Mouse (Mus musculus) hindbrain, embryonic 10.5 days (tissue): ENCODE results near the gene Pmvk. TPM values are rescaled to one million over a fixed set of nuclear protein-coding genes. Genes with fewer than 3 reads are reported as not detected.

Experiments used
- DNase-seq: peaks from one replicate; pipeline ENCODE4 v3.0.0-alpha.2; 2017; ENCODE audit warnings: low spot score
- H3K27ac ChIP-seq: fragments of 300-500 bp; sonication (generic); 2 replicates; pipeline ENCODE4 v1.5.1; 2016; ENCODE audit warnings: mild to moderate bottlenecking, moderate library complexity
- H3K27me3 ChIP-seq: fragments of 300-500 bp; sonication (generic); 2 replicates; pipeline ENCODE4 v1.6.1; 2016; ENCODE audit warnings: mild to moderate bottlenecking; ENCODE audit not compliant: poor library complexity, insufficient read depth, severe bottlenecking
- H3K36me3 ChIP-seq: fragments of 300-500 bp; sonication (generic); 2 replicates; pipeline ENCODE4 v1.6.1; 2016; ENCODE audit warnings: mild to moderate bottlenecking, moderate library complexity
- H3K4me1 ChIP-seq: fragments of 300-500 bp; sonication (generic); replicated peaks from 2 replicates; pipeline ENCODE4 v1.6.1; 2016; ENCODE audit warnings: mild to moderate bottlenecking
- H3K4me3 ChIP-seq: fragments of 300-500 bp; sonication (generic); 2 replicates; pipeline ENCODE4 v1.5.1; 2016; ENCODE audit warnings: mild to moderate bottlenecking, moderate library complexity
- H3K9me3 ChIP-seq: fragments of 300-500 bp; sonication (generic); 2 replicates; pipeline ENCODE4 v1.6.1; 2016; ENCODE audit warnings: mild to moderate bottlenecking, moderate library complexity
- WGBS: fragments of 180-500 bp; shearing (Covaris S2); methylation state at CpG from one replicate; pipeline ENCODE4 v1.1.7; 2016; 5-methylcytosine and 5-hydroxymethylcytosine counted together
- polyA plus RNA-seq: library from polyadenylated mRNA; unstranded; fragments of >200 nt; fragmentation: Nextera tagmentation; extraction: Ambion mirVana; gene quantifications from 2 replicates; pipeline ENCODE4 v1.2.1, GENCODE M21; 2016

Pmvk gene
- polyA plus RNA-seq, result 71.4 and 87.8 TPM in 2 replicates

GRCm38 (mm10) chr3:89454401-89455177 lies at the start of gene Pmvk:
TSS of gene Pmvk (plus strand) at chr3:89454541.
- no peak within 1 kb of the TSS for H3K27ac ChIP-seq
- 63% methylated on average over 10 of the region's 10 CpGs for WGBS
- H3K36me3 ChIP-seq, result no peaks in the 10 kb centered on the region

GRCm38 (mm10) chr3:89406887-89407286 lies 47.5 kb upstream of the Pmvk start:
- Histone ChIP-seq H3K27me3 (no peaks in the 10 kb centered on the region), H3K4me3 (no peak overlapping the region), H3K4me1 (peaks cover 17% of the 10 kb centered on the region), H3K36me3 (peaks cover 63% of the 10 kb centered on the region), H3K9me3 (no peaks in the 10 kb centered on the region), H3K27ac (no peak overlapping the region)
- DNase-seq, result no peak
- WGBS, result 92% methylated on average over 6 of the region's 6 CpGs

More at GRCm38 (mm10) chr3:89454401-89455177, at the start of gene Pmvk:
- peaks cover 37% of the 10 kb centered on the region for H3K4me1 ChIP-seq
- no peak for DNase-seq
- no peaks in the 10 kb centered on the region for H3K9me3 ChIP-seq
- H3K4me3 ChIP-seq, result no peak within 1 kb of the TSS
- H3K27me3 ChIP-seq, result no peaks in the 10 kb centered on the region

GRCm38 (mm10) chr3:89408448-89408847 lies 45.9 kb upstream of the Pmvk start:
- peaks cover 55% of the 10 kb centered on the region for H3K36me3 ChIP-seq
- DNase-seq, result no peak
- H3K4me3 ChIP-seq, result no peak overlapping the region
- 58% methylated on average over 16 of the region's 16 CpGs for WGBS
- H3K27ac ChIP-seq, result no peak overlapping the region
- no peaks in the 10 kb centered on the region for H3K9me3 ChIP-seq
- peaks cover 21% of the 10 kb centered on the region for H3K4me1 ChIP-seq
- no peaks in the 10 kb centered on the region for H3K27me3 ChIP-seq

- no peak overlapping the region for H3K4me3 ChIP-seq
- peaks cover 21% of the 10 kb centered on the region for H3K4me1 ChIP-seq
- no peaks in the 10 kb centered on the region for H3K9me3 ChIP-seq
- no peak for DNase-seq
- no peak overlapping the region for H3K27ac ChIP-seq
- peaks cover 57% of the 10 kb centered on the region for H3K36me3 ChIP-seq
- 90% methylated on average over 3 of the region's 3 CpGs for WGBS
- H3K27me3 ChIP-seq, result no peaks in the 10 kb centered on the region
Measured at GRCm38 (mm10) chr3:89409701-89410100, 44.6 kb upstream of the Pmvk start.

- DNase-seq, result no peak
- H3K9me3 ChIP-seq, result no peaks in the 10 kb centered on the region
- peak overlapping the region; percentile 83 for H3K27ac ChIP-seq
- peaks cover 21% of the 10 kb centered on the region for H3K4me1 ChIP-seq
- WGBS, result 81% methylated on average over 10 of the region's 10 CpGs
- peaks cover 57% of the 10 kb centered on the region for H3K36me3 ChIP-seq
- H3K27me3 ChIP-seq, result no peaks in the 10 kb centered on the region
- H3K4me3 ChIP-seq, result peak overlapping the region; percentile 66
Measured at GRCm38 (mm10) chr3:89410864-89411263, 43.5 kb upstream of the Pmvk start.

GRCm38 (mm10) chr3:89411490-89412393 lies 42.6 kb upstream of the Pmvk start, which contains the start of gene Flad1:
TSS of gene Flad1 (minus strand) at chr3:89411870.
- peaks cover 63% of the 10 kb centered on the region for H3K36me3 ChIP-seq
- peaks cover 28% of the 10 kb centered on the region for H3K4me1 ChIP-seq
- peak within 1 kb of the TSS; percentile 66 for H3K4me3 ChIP-seq
- H3K27ac ChIP-seq, result peak within 1 kb of the TSS; percentile 83
- no peaks in the 10 kb centered on the region for H3K9me3 ChIP-seq
- DNase-seq, result peak; percentile 97
- WGBS, result 6% methylated on average over 28 of the region's 28 CpGs
- no peaks in the 10 kb centered on the region for H3K27me3 ChIP-seq

GRCm38 (mm10) chr3:89416158-89416557 lies 38.2 kb upstream of the Pmvk start:
- no peaks in the 10 kb centered on the region for H3K9me3 ChIP-seq
- peaks cover 38% of the 10 kb centered on the region for H3K4me1 ChIP-seq
- H3K36me3 ChIP-seq, result peaks cover 38% of the 10 kb centered on the region
- no peak for DNase-seq
- peak overlapping the region; percentile 70; the same call in 1 of the 2 replicates for H3K4me3 ChIP-seq
- H3K27me3 ChIP-seq, result no peaks in the 10 kb centered on the region
- 96% methylated on average over 8 of the region's 8 CpGs for WGBS
- no peak overlapping the region for H3K27ac ChIP-seq

- DNase-seq, result no peak
- Histone ChIP-seq H3K36me3 (peaks cover 38% of the 10 kb centered on the region), H3K27me3 (no peaks in the 10 kb centered on the region), H3K4me3 (peak overlapping the region; percentile 70), H3K27ac (peak overlapping the region; percentile 96), H3K4me1 (peaks cover 42% of the 10 kb centered on the region), H3K9me3 (no peaks in the 10 kb centered on the region)
- WGBS, result 37% methylated on average over 2 of the region's 2 CpGs
Measured at GRCm38 (mm10) chr3:89417131-89417530, 37.2 kb upstream of the Pmvk start.

- H3K36me3 ChIP-seq, result peaks cover 37% of the 10 kb centered on the region
- H3K9me3 ChIP-seq, result no peaks in the 10 kb centered on the region
- no peaks in the 10 kb centered on the region for H3K27me3 ChIP-seq
- peaks cover 47% of the 10 kb centered on the region for H3K4me1 ChIP-seq
- no peak for DNase-seq
- peak overlapping the region; percentile 96 for H3K27ac ChIP-seq
- WGBS, result 0% methylated on average over 20 of the region's 20 CpGs
- H3K4me3 ChIP-seq, result peak overlapping the region; percentile 70
Measured at GRCm38 (mm10) chr3:89417840-89418169, 36.5 kb upstream of the Pmvk start.

GRCm38 (mm10) chr3:89418170-89418860 lies 36.0 kb upstream of the Pmvk start, which contains the start of the genes Cks1b and Shc1:
TSS of gene Cks1b (minus strand) at chr3:89418383.
TSS of gene Shc1 (plus strand) at chr3:89418443.
- peaks cover 51% of the 10 kb centered on the region for H3K4me1 ChIP-seq
- under 1% methylated on average over 39 of the region's 39 CpGs for WGBS

GRCm38 (mm10) chr3:89418861-89419250 lies 35.5 kb upstream of the Pmvk start:
- under 1% methylated on average over 16 of the region's 16 CpGs for WGBS
- Histone ChIP-seq H3K27me3 (no peaks in the 10 kb centered on the region), H3K4me3 (peak overlapping the region; percentile 70), H3K27ac (peak overlapping the region; percentile 96), H3K4me1 (peaks cover 55% of the 10 kb centered on the region), H3K36me3 (peaks cover 37% of the 10 kb centered on the region), H3K9me3 (no peaks in the 10 kb centered on the region)
- DNase-seq, result peak; percentile 83

More at GRCm38 (mm10) chr3:89418170-89418860, 36.0 kb upstream of the Pmvk start, which contains the start of the genes Cks1b and Shc1:
- Histone ChIP-seq H3K4me3 (peak within 1 kb of the TSS; percentile 70), H3K36me3 (peaks cover 36% of the 10 kb centered on the region), H3K9me3 (no peaks in the 10 kb centered on the region), H3K27me3 (no peaks in the 10 kb centered on the region), H3K27ac (peak within 1 kb of the TSS; percentile 96)
- peak; percentile 98 for DNase-seq

GRCm38 (mm10) chr3:89419571-89419970 lies 34.8 kb upstream of the Pmvk start:
- DNase-seq, result peak; percentile 51
- Histone ChIP-seq H3K4me1 (peaks cover 55% of the 10 kb centered on the region), H3K9me3 (no peaks in the 10 kb centered on the region), H3K27me3 (no peaks in the 10 kb centered on the region), H3K4me3 (peak overlapping the region; percentile 70), H3K27ac (peak overlapping the region; percentile 96), H3K36me3 (peaks cover 37% of the 10 kb centered on the region)
- WGBS, result 3% methylated on average over 9 of the region's 9 CpGs
